Mouse (Mus musculus) E14TG2a.4 (cell line): ENCODE measurements around the gene Ift52.

ENCODE experiments used
- CTCF ChIP-seq: conservative IDR thresholded peaks from 2 replicates; pipeline ENCODE4 v1.5.1; 2014; ENCODE audit warnings: low read length
- NANOG ChIP-seq: IDR thresholded peaks from 2 replicates; pipeline ENCODE4 v1.6.1; 2014; ENCODE audit warnings: borderline replicate concordance, low read length, mixed read lengths
- POU5F1 ChIP-seq: IDR thresholded peaks from 2 replicates; pipeline ENCODE4 v1.6.1; 2014; ENCODE audit warnings: low read length, borderline replicate concordance

DNA sequence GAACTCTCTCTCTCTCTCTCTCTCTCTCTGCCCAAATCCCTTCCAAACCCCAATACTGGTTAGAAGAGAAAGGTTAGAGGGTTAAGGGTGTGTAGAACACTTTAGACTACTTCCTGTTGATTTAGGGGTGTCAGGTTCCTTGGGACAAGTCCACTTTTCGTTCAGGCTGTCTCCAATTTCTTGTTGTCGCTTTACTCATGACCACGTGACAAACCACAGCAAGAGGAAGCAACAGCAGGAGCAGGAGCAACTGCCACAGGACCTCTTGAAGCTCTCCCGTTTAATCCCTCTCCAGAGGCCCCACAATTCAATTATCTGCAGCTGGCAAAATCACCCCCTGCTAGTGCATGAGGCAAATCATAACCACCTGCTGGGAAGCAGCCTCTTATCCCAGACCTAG lies 15.5 kb downstream of the Ift52 start:
- no peak for TF ChIP-seq CTCF
- no peak for TF ChIP-seq NANOG
- TF ChIP-seq POU5F1: no peak
